Mouse (Mus musculus) ES-Bruce4 (cell line): Measurements from ENCODE around the gene Hcrtr2. TPM values are rescaled to one million over a fixed set of nuclear protein-coding genes. Genes with fewer than 3 reads are reported as not detected.

ENCODE experiments used
- H3K27ac ChIP-seq: 2 replicates; pipeline ENCODE4 v1.5.1; 2012; ENCODE audit warnings: low read length, inconsistent platforms; ENCODE audit not compliant: insufficient read depth
- H3K27me3 ChIP-seq: 2 replicates; pipeline ENCODE4 v1.6.1; 2012; ENCODE audit warnings: mild to moderate bottlenecking, low read length, inconsistent platforms; ENCODE audit not compliant: control insufficient read depth, poor library complexity, insufficient read depth, severe bottlenecking
- H3K36me3 ChIP-seq: 2 replicates; pipeline ENCODE4 v1.6.1; 2012; ENCODE audit warnings: inconsistent platforms, mild to moderate bottlenecking, low read length, moderate library complexity; ENCODE audit not compliant: control insufficient read depth, poor library complexity, insufficient read depth, severe bottlenecking
- H3K4me1 ChIP-seq: one replicate; pipeline ENCODE4 v1.8.1; 2011; ENCODE audit warnings: low read length; ENCODE audit not compliant: control insufficient read depth, insufficient read depth
- H3K4me3 ChIP-seq: 2 replicates; pipeline ENCODE4 v1.5.1; 2011; ENCODE audit warnings: low read depth, mild to moderate bottlenecking, low read length
- H3K9ac ChIP-seq: 2 replicates; pipeline ENCODE4 v1.6.1; 2012; ENCODE audit warnings: low read depth, mild to moderate bottlenecking, inconsistent platforms; ENCODE audit not compliant: poor library complexity, severe bottlenecking
- H3K9me3 ChIP-seq: replicated peaks from 2 replicates; pipeline ENCODE4 v1.6.1; 2012; ENCODE audit warnings: mild to moderate bottlenecking, low read length, inconsistent platforms; ENCODE audit not compliant: control insufficient read depth, poor library complexity, insufficient read depth, severe bottlenecking
- CTCF ChIP-seq: IDR thresholded peaks from one replicate; pipeline ENCODE4 v1.8.1; 2011; ENCODE audit warnings: low read depth, low read length
- EP300 ChIP-seq: IDR thresholded peaks from 2 replicates; pipeline ENCODE4 v1.6.1; 2011; ENCODE audit warnings: low read depth, low read length; ENCODE audit not compliant: insufficient read depth
- POLR2A ChIP-seq: IDR thresholded peaks from one replicate; pipeline ENCODE4 v1.8.1; 2011; ENCODE audit warnings: low read length; ENCODE audit not compliant: insufficient read depth
- polyA plus RNA-seq: library from polyadenylated mRNA; stranded (reverse); fragments of >200 nt; gene quantifications from 2 replicates; pipeline ENCODE4 v1.2.4, GENCODE M21; 2011; ENCODE audit warnings: low read depth; ENCODE audit not compliant: missing spikeins, insufficient read depth, insufficient read length

Gene Hcrtr2
- polyA plus RNA-seq, 1 experiment, result not detected

DNA sequence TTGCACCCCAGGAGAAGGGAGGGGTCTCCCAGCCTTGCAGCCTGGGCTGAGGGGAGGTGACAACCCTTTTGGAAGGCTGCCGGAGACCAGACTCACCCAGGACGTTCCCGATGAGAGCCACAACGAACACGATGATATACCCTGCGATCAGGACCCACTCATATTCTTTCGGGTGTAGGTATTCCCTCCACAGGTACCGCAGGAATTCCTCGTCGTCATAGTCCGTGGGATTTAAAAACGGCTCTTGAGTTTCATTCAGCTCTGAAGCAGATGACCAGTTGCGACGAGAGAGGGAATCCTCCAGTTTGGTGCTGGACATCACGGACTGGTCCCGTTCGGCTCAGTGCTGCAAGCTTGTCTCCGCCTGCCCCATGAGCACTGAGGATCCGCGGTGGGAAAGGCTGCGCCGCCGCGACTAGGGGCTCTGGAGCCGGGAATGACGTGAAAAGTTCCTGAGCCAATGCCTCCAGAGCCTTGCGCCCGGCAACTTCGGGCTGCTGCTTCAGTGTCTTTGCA lies 412 bp downstream of the Hcrtr2 start:
- Histone ChIP-seq H3K36me3 (no peaks in the 10 kb centered on the region), H3K9me3 (no peaks in the 10 kb centered on the region), H3K27me3 (no peaks in the 10 kb centered on the region), H3K27ac (no peak overlapping the region), H3K4me3 (peak overlapping the region; percentile 49), H3K4me1 (no peaks in the 10 kb centered on the region), H3K9ac (no peak overlapping the region)
- no peak for TF ChIP-seq CTCF
- TF ChIP-seq EP300, result no peak
- TF ChIP-seq POLR2A, result no peak

DNA sequence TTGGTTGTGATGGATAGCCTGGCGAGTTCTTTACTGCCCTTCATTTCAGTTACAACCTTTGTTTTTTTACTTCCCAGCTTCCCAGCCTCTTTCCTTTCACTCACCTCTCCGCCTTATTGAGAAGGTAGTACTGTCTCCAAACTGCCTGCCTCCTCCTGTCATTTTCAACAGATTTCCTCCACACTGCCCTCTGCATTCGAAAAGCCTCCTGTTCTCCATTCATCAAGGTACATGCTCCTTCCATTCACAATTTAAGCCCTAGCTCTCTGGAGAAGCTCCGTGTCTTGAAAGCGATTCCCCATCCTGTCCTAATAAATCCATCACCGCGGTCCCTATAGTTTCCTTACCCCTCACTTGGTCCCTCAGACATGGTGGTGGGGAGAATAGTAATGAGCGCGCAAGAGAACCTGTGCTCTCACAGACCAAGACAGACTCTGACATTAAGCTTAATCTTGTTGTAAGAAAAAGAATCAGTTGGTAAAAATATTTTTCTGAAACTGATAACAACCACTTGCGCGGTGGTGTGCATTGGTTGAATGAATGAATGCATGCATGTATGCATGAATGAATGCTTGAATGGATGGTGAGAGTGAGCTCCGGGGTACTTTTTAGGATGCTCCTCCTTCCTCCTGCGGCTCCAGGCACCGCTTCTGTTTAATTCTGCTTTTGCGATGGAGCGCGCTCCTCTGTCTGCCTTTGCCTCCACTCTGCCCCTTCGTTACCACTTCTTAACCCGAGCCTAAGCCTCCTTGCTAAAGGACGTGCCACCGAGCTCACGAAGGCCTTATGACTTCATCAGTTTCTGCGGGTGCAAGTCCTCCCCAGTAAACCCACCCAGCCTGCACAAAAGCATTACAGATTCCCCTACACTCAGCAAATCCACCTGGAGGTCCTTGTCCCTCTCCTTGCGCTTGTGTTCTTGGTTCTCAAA lies 1.3 kb downstream of the Hcrtr2 start:
- Histone ChIP-seq H3K4me1 (no peaks in the 10 kb centered on the region), H3K36me3 (no peaks in the 10 kb centered on the region), H3K27ac (no peak overlapping the region), H3K4me3 (no peak overlapping the region), H3K9ac (no peak overlapping the region), H3K9me3 (no peaks in the 10 kb centered on the region), H3K27me3 (no peaks in the 10 kb centered on the region)
- no peak for TF ChIP-seq CTCF
- no peak for TF ChIP-seq POLR2A
- TF ChIP-seq EP300, result no peak

DNA sequence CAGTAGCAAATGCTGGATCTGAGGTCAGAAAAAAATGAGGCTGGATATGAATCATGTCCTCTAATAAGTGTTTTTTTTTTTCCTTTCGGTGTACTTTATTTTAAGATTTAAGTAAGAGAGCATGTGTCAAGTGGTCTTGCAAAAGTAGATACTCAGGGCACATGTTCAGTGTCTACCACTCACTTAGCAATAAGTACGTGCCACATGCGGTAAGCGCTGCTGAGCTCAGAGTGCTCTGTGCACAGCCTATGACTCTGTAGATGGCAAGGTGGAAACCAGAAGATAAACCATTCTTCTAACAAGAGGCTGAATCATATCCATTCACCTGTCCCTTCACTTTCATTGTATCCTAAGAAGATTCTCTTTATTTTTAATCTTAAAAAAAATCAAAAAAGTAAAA lies 2.1 kb downstream of the Hcrtr2 start:
- TF ChIP-seq POLR2A (no peak), EP300 (no peak), CTCF (no peak)
- Histone ChIP-seq H3K27ac (no peak overlapping the region), H3K4me3 (no peak overlapping the region), H3K9ac (no peak overlapping the region), H3K27me3 (no peaks in the 10 kb centered on the region), H3K4me1 (no peaks in the 10 kb centered on the region), H3K36me3 (no peaks in the 10 kb centered on the region), H3K9me3 (no peaks in the 10 kb centered on the region)

DNA sequence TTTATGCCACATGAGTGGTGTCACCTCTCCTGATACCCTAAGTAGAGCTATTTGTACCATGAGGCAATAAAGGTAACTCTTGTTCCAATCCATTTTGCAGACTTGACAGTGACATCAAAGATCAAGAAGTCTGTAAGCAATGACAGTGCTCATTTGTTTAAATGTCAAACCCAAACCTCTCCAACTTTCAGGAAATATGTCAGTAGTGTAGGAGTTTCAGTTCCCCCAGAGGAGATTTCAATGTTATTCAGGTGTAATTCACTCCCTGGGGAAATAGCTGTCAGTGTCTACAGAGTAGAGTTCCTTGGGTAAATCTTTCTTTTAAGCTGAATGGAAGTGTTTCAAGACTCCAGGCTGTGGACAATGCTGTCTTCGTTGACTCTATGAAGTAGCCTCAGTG lies 2.9 kb downstream of the Hcrtr2 start:
- H3K27me3 ChIP-seq, result no peaks in the 10 kb centered on the region
- no peak overlapping the region for H3K27ac ChIP-seq
- no peak overlapping the region for H3K4me3 ChIP-seq
- no peaks in the 10 kb centered on the region for H3K9me3 ChIP-seq
- no peak for TF ChIP-seq POLR2A
- no peaks in the 10 kb centered on the region for H3K4me1 ChIP-seq
- no peak overlapping the region for H3K9ac ChIP-seq
- no peaks in the 10 kb centered on the region for H3K36me3 ChIP-seq

DNA sequence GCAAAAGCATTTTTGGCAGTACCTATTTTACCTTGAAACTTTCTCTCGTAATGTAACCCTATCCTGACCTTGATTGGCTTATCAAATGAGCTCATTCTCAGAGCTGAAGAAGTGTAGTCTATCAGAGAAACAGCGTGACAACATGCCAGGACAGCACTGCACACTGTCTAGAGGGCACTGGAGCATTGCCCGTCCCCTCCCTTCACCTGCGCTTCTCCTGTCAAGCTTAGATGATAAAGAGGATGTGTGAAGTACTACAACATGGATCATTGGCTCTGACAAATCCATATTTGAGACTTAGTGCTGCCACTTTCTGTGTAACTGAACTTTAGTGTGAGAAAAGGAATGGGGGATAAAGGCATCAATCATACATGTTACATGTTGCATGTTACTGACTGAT lies 5.4 kb downstream of the Hcrtr2 start:
- no peak for TF ChIP-seq POLR2A
- no peak for TF ChIP-seq EP300
- no peaks in the 10 kb centered on the region for H3K27me3 ChIP-seq
- H3K36me3 ChIP-seq, result no peaks in the 10 kb centered on the region
- H3K9me3 ChIP-seq, result no peaks in the 10 kb centered on the region
- H3K4me3 ChIP-seq, result no peak overlapping the region
- H3K4me1 ChIP-seq, result no peaks in the 10 kb centered on the region
- no peak overlapping the region for H3K9ac ChIP-seq
- H3K27ac ChIP-seq, result no peak overlapping the region

DNA sequence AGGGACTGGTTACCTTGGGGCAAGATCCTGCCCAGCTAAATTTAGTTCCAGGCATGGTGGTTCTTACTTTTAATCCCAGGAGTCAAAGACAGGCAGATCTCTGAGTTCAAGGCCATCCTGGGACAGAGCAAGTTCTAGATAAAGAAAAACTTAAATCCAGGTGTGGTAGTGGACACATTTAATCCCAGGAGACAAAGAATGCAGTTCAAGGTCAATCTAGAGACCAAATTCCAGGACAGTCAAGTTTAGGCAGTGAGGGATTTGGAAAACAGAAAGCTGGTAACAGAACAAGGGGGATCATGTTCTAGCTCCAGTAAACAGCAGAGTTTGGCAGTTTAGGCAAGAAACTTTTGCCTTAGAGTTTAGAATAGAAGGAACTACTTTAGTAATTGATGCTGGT lies 8.6 kb downstream of the Hcrtr2 start:
- H3K9ac ChIP-seq, result no peak overlapping the region
- no peaks in the 10 kb centered on the region for H3K36me3 ChIP-seq
- no peaks in the 10 kb centered on the region for H3K4me1 ChIP-seq
- H3K9me3 ChIP-seq, result no peaks in the 10 kb centered on the region
- no peak overlapping the region for H3K27ac ChIP-seq
- H3K27me3 ChIP-seq, result no peaks in the 10 kb centered on the region
- TF ChIP-seq POLR2A (no peak), EP300 (no peak), CTCF (no peak)
- H3K4me3 ChIP-seq, result no peak overlapping the region
